Mouse (Mus musculus) kidney, embryonic 14.5 days (tissue): ENCODE measurements at regions not wholly inside any gene's neighbourhood (a gene's known extent, or its start where the extent isn't known, plus 50 kb on each side); places are given as distances from the start of the nearest gene placed in this dataset.

Source experiments
- ATAC-seq: fragments of 200-750 bp; cut with Nextera tagmentation; 2 replicates; pipeline ENCODE4 v1.8.0; 2017; ENCODE audit warnings: moderate number of reproducible peaks, mild to moderate bottlenecking, moderate TSS enrichment, moderate library complexity; ENCODE audit not compliant: low FRiP score, low TSS enrichment
- H3K27ac ChIP-seq: fragments of 300-500 bp; sonication (generic); 2 replicates; pipeline ENCODE4 v1.5.1; 2014; ENCODE audit warnings: low read depth, mild to moderate bottlenecking, low read length, moderate library complexity, mixed read lengths
- H3K27me3 ChIP-seq: fragments of 300-500 bp; sonication (generic); 2 replicates; pipeline ENCODE4 v1.6.1; 2014; ENCODE audit warnings: mild to moderate bottlenecking, low read length; ENCODE audit not compliant: control insufficient read depth, insufficient read depth
- H3K36me3 ChIP-seq: fragments of 300-500 bp; sonication (generic); 2 replicates; pipeline ENCODE4 v1.6.1; 2014; ENCODE audit warnings: low read length, mixed read lengths; ENCODE audit not compliant: control insufficient read depth, insufficient read depth
- H3K4me1 ChIP-seq: fragments of 300-500 bp; sonication (generic); 2 replicates; pipeline ENCODE4 v1.6.1; 2014; ENCODE audit warnings: low read length, mixed read lengths; ENCODE audit not compliant: control insufficient read depth, insufficient read depth
- H3K4me2 ChIP-seq: fragments of 300-500 bp; sonication (generic); replicated peaks from 2 replicates; pipeline ENCODE4 v1.6.1; 2014; ENCODE audit warnings: low read depth, mild to moderate bottlenecking, low read length
- H3K4me3 ChIP-seq: fragments of 300-500 bp; sonication (generic); 2 replicates; pipeline ENCODE4 v1.5.1; 2014; ENCODE audit warnings: mild to moderate bottlenecking, low read length
- H3K9ac ChIP-seq: fragments of 300-500 bp; sonication (generic); 2 replicates; pipeline ENCODE4 v1.6.1; 2014; ENCODE audit warnings: low read depth, mild to moderate bottlenecking, low read length, moderate library complexity
- H3K9me3 ChIP-seq: fragments of 300-500 bp; sonication (generic); 2 replicates; pipeline ENCODE4 v1.6.1; 2016; ENCODE audit warnings: low read length; ENCODE audit not compliant: control insufficient read depth
- WGBS: fragments of 180-500 bp; shearing (Covaris S2); extraction: QIAGEN DNeasy Blood & Tissue Kit; methylation state at CpG from one replicate; pipeline ENCODE4 v1.1.7; 2014; 5-methylcytosine and 5-hydroxymethylcytosine counted together

DNA sequence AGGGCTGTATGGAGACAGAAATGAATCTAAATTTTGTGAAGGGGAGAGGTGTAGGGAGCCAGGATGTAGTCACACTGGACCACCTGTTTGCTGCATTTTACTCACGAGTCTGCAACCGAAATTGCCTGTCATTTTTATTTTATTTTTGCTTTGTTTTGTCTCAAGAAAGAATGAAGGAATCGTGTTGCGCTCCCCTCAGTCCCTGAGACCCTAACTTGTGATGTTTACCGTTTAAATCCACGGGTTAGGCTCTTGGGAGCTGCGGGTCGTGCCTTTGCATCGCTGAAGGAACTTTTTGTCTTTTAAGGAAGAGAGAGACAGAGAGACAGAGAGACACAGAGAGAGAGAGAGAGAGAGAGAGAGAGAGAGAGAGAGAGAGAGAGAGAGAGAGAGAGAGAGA, 420.2 kb upstream of the Ubash3b start:
- Histone ChIP-seq H3K9me3 (no peaks in the 10 kb centered on the region), H3K4me2 (peak overlapping the region; percentile 66), H3K9ac (peak overlapping the region; percentile 73), H3K4me3 (peak overlapping the region; percentile 68), H3K27ac (peak overlapping the region; percentile 92), H3K4me1 (peaks cover 7% of the 10 kb centered on the region; the same call in 1 of the 2 replicates), H3K36me3 (peaks cover 4% of the 10 kb centered on the region; the same call in 1 of the 2 replicates), H3K27me3 (no peaks in the 10 kb centered on the region)
- 13% methylated on average over 9 of the region's 9 CpGs for WGBS
- ATAC-seq, result no peak

DNA sequence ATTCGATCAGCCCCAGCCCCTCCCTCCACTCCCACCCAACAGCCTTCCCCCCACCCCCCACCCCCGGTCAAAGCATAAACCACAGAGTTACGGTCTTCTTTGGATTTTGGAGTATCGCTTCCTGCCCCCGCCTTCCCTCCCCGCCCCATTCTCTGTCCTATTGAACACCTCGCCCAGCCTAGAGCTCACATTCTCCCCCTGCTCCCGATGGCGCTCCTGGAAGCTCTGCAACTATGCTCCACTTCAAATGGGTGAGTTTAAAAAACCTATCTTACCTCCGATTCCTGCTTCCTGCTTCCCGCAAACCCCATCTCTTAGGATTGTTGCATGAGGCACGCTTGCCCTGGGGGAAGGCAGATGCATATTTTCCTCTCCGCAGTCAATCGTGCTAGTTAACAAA, 419.7 kb upstream of the Ubash3b start:
- Histone ChIP-seq H3K27me3 (no peaks in the 10 kb centered on the region), H3K27ac (peak overlapping the region; percentile 92), H3K36me3 (no peaks in the 10 kb centered on the region; the same call in 1 of the 2 replicates), H3K4me1 (peaks cover 6% of the 10 kb centered on the region; the same call in 1 of the 2 replicates), H3K4me3 (peak overlapping the region; percentile 68), H3K9me3 (no peaks in the 10 kb centered on the region), H3K4me2 (peak overlapping the region; percentile 66), H3K9ac (peak overlapping the region; percentile 73)
- WGBS, result under 1% methylated on average over 14 of the region's 14 CpGs
- ATAC-seq, result peak; percentile 60; the same call in 1 of the 2 replicates

GRCm38 (mm10) chr9:41580611-41581041, 419.1 kb upstream of the Ubash3b start:
- H3K9ac ChIP-seq, result peak overlapping the region; percentile 73
- H3K9me3 ChIP-seq, result no peaks in the 10 kb centered on the region
- H3K27ac ChIP-seq, result peak overlapping the region; percentile 92
- H3K4me2 ChIP-seq, result peak overlapping the region; percentile 66
- H3K36me3 ChIP-seq, result no peaks in the 10 kb centered on the region
- H3K27me3 ChIP-seq, result no peaks in the 10 kb centered on the region
- peak overlapping the region; percentile 68 for H3K4me3 ChIP-seq
- ATAC-seq, result peak; percentile 43
- under 1% methylated on average over 13 of the region's 13 CpGs for WGBS
- peaks cover under 1% of the 10 kb centered on the region; the same call in 1 of the 2 replicates for H3K4me1 ChIP-seq

DNA sequence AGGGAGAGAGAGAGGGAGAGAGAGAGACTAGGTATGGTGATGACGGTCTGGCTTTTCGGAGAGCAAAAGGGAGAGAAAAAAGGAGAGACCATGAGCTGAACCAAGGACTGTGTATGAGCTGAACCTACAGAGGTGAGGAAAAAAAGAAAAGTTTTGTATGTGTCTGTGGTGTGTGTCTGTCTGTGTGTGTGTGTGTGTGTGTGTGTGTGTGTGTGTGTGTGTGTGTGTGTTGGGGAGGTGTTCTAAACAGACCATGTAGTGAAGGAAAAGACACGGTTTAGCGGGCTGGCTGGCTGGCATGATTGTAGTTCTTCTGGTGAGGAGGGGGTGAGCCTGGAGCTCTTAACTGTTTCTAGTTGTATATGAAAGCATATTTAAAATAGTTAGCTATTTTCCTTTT, 418.6 kb upstream of the Ubash3b start:
- no peaks in the 10 kb centered on the region for H3K4me1 ChIP-seq
- H3K36me3 ChIP-seq, result no peaks in the 10 kb centered on the region
- ATAC-seq, result peak; percentile 41; the same call in 1 of the 2 replicates
- H3K4me3 ChIP-seq, result peak overlapping the region; percentile 68
- WGBS, result 2% methylated on average over 4 of the region's 4 CpGs
- no peaks in the 10 kb centered on the region for H3K27me3 ChIP-seq
- peak overlapping the region; percentile 66 for H3K4me2 ChIP-seq
- peak overlapping the region; percentile 92 for H3K27ac ChIP-seq
- peak overlapping the region; percentile 73 for H3K9ac ChIP-seq
- no peaks in the 10 kb centered on the region for H3K9me3 ChIP-seq

DNA sequence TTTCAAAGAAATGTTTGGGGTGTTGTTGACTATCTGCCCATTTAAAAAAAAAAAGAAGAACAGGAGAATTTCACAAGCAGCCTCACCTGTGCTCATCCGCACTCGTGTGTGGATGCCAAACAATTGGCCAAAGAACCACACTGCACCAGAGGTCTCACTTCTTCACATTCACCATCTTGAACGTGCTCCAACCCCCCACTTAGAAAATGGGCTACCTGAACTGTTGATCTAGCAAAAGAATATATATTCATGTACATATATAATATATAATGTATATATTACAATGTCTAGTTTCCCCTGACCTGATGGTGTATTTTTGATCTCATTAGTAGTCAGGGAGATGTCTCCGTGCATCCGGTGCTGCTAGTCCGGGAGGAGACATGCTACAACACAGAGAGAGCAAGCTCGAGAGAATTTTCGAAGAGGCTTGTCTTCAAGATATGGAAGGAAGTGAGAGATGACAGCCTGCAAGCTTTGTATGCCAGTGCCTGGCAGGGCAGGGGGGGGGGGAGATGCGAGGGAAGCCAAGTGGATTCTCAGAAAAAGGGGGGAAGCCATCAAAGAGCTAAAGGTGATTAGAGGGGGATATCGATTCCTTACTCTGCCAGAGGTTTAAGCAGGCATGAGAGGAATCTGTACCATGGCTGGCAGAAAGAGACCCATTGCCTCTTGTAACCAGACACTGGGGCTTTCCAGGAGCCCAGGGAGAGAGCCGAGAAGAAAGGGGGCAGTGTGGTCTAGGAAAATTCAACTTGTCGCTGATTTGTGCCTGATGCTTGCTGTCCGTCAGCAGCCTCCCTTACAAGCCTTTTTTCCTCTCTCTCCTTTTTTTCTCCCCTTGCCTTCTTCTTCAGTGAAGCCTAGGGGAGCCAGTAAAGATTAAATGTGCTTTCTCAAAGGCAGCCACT, 417.9 kb upstream of the Ubash3b start:
- peak overlapping the region; percentile 68 for H3K4me3 ChIP-seq
- H3K9me3 ChIP-seq, result no peaks in the 10 kb centered on the region
- H3K27ac ChIP-seq, result peak overlapping the region; percentile 92
- no peaks in the 10 kb centered on the region for H3K27me3 ChIP-seq
- H3K4me1 ChIP-seq, result no peaks in the 10 kb centered on the region
- peak overlapping the region; percentile 66 for H3K4me2 ChIP-seq
- no peaks in the 10 kb centered on the region for H3K36me3 ChIP-seq
- 38% methylated on average over 13 of the region's 13 CpGs for WGBS
- peak overlapping the region; percentile 73 for H3K9ac ChIP-seq
- peak; percentile 85 for ATAC-seq

DNA sequence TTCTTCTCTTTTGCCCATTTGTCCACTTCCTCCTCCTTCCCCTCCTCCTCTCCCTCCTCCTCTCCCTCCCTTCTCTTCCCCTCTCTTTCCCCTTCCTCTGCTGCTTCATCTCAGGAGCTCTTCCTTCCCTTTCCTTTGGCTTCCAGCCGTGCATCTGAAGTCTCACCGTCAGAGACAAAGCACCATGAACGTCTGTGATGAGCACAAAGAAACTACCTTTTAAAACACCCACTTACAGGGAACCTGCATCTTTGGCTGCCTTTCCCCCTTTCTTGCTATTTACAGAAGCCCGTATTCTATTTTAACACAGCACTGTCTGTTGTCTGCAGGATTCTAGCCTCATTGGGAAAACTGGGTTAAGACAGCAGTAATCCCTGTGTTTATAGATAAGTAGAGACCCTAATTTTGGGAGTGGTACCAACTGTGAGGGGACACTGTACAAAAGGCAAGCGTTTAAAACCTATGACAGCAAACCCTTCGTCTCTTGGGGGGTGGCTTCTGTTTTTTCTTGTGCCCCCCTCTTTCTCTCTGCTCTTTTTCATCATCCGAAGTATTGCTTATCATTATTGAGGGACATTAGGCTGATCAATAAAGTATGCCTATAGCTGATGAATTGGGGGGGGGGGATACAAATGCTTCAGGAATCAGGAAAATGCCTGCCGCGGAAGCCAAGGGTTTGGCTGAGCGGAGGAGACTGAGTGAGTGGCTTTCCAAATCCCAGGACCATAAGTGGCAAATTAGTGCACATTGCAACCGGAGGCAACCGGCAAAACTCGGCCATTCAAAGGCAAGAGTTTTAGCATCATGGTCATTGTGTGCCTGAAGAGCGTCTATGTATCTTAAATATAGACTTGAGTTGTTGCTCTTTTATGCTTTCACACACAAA, 417.0 kb upstream of the Ubash3b start:
- Histone ChIP-seq H3K27ac (no peak overlapping the region), H3K9me3 (no peaks in the 10 kb centered on the region), H3K4me3 (no peak overlapping the region), H3K36me3 (no peaks in the 10 kb centered on the region), H3K4me1 (no peaks in the 10 kb centered on the region), H3K4me2 (no peak overlapping the region), H3K9ac (no peak overlapping the region), H3K27me3 (no peaks in the 10 kb centered on the region)
- ATAC-seq, result no peak
- WGBS, result 78% methylated on average over 14 of the region's 14 CpGs

GRCm38 (mm10) chr9:41577760-41578159, 416.3 kb upstream of the Ubash3b start:
- no peaks in the 10 kb centered on the region for H3K36me3 ChIP-seq
- no peak overlapping the region for H3K9ac ChIP-seq
- no peak overlapping the region for H3K4me3 ChIP-seq
- no peaks in the 10 kb centered on the region for H3K4me1 ChIP-seq
- no peaks in the 10 kb centered on the region for H3K27me3 ChIP-seq
- no peak overlapping the region for H3K27ac ChIP-seq
- WGBS, result 29% methylated on average over 1 of the region's 1 CpGs
- no peak for ATAC-seq
- H3K9me3 ChIP-seq, result no peaks in the 10 kb centered on the region
- H3K4me2 ChIP-seq, result no peak overlapping the region

- no peaks in the 10 kb centered on the region for H3K27me3 ChIP-seq
- H3K4me3 ChIP-seq, result no peak overlapping the region
- H3K4me1 ChIP-seq, result no peaks in the 10 kb centered on the region
- H3K27ac ChIP-seq, result no peak overlapping the region
- H3K36me3 ChIP-seq, result no peaks in the 10 kb centered on the region
- WGBS, result 36% methylated on average over 5 of the region's 5 CpGs
- H3K9ac ChIP-seq, result no peak overlapping the region
- no peaks in the 10 kb centered on the region for H3K9me3 ChIP-seq
- H3K4me2 ChIP-seq, result no peak overlapping the region
- no peak for ATAC-seq
Measured at GRCm38 (mm10) chr9:41575826-41576225, 414.3 kb upstream of the Ubash3b start.
